Mouse (Mus musculus) cerebellum, adult 2 months (tissue): ENCODE results near the gene Cep128.
"Not testable (repeated sequence)": the region's sequence is repeated elsewhere in the genome, so short reads cannot be mapped to it uniquely, and the experiment has no call there.

Source experiments
- CTCF ChIP-seq: fragments of 200-500 bp; IDR thresholded peaks from 2 replicates; pipeline ENCODE4 v1.5.1; 2011; ENCODE audit warnings: low read depth, mild to moderate bottlenecking, control low read depth, low read length, moderate library complexity, borderline replicate concordance; ENCODE audit not compliant: insufficient read depth
- POLR2A ChIP-seq: fragments of 200-500 bp; IDR thresholded peaks from 2 replicates; pipeline ENCODE4 v1.6.1; 2011; ENCODE audit warnings: low read length, control low read depth, borderline replicate concordance; ENCODE audit not compliant: insufficient read depth

GRCm38 (mm10) chr12:91338656-91339055 is 45.6 kb downstream of the Cep128 start:
- TF ChIP-seq POLR2A, CTCF: not testable (repeated sequence)
